Mouse (Mus musculus): ENCODE results near the gene Fstl4.

The Fstl4 gene

DNA sequence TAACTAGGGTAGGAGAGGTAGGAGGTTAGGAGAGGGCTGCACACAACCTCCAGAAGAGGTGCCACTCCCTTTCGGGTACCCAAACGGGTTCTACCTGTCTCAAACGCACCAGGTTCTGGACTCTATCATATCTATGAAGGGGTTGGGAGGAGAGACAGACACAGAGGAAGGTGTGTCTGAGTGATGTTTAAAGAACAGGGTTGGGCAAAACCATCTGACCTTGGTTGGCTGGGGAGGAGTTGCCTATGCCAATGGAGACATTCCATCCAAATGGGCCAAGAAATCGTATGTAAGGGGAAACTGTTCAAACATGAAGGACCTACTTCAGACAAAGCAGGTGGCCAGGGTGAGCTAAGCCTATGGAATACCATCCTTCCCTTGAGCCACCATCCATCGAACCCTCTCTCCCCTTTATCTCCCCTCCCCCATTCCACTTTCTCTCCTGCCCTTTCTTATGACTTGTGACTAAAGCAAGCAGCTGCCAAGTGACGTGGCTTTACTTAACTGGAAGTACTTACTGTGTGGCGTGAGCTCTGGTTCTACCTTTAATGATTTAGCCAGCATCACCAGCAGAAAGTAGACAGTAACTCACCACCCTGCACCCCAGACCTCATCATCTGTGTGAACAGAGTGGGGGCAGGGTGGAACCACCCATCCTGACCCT lies 252.1 kb downstream of the Fstl4 start:
- DNase-seq (ENCODE audit: inconsistent ontology term), result no peak

DNA sequence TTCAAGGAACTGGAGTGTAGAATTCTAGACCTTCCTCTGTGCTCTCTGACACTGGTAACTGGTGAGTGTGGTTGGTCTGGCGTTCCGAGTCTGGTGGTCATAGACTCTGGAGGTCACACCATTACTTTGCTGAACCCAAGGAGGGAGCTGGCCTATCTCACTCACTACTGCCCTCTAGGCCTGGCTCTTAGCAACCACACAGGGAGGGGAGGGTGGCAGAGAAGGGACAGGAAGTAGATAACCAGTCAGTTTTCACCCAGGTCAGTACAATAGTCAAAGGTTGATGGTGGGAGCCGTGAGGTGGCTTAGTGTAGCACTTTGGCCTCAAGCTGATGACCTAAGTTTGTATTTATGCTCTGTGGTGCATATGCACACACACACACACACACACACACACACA lies 255.1 kb downstream of the Fstl4 start:
- DNase-seq (ENCODE audit: inconsistent ontology term), result no peak

DNA sequence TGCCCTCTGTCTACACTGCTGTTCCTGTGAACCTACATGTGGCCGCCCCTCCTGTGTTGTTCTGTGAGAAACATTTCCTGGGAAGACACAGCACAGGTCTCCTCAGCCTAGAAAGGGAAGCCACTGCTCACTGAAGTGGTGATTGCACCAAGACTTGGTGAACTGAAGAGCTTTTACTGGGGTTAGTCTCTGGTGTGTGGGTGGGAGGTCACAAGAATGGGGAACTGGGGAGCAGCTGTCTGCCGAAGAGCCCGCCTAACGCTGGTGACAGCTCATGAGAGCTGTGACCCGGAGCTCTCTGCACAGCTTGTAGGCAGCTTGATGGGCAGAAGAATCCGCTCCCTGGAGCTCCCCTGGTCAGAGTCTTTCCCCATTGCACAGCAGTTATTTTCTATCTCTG lies 260.0 kb downstream of the Fstl4 start:
- DNase-seq (ENCODE audit: inconsistent ontology term), result no peak

DNA sequence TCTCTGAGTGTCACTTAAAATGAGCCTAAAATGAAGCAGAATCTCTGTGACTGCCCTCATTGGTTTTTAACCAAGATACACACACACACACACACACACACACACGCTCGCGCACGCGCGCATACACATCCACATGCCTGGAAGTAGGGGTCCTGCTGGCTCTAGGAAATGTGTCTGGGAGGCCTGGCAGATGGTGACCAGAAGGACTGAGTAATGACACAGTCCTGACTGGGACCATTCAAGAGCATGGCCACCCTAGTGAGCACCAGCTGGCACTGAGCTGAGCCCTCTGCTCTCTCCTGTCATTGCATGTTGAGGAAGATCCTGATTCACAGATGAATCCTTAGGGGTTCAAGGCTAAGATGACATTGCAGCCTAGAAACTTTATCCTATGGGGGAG lies 261.3 kb downstream of the Fstl4 start:
- DNase-seq (ENCODE audit: inconsistent ontology term), result no peak

DNA sequence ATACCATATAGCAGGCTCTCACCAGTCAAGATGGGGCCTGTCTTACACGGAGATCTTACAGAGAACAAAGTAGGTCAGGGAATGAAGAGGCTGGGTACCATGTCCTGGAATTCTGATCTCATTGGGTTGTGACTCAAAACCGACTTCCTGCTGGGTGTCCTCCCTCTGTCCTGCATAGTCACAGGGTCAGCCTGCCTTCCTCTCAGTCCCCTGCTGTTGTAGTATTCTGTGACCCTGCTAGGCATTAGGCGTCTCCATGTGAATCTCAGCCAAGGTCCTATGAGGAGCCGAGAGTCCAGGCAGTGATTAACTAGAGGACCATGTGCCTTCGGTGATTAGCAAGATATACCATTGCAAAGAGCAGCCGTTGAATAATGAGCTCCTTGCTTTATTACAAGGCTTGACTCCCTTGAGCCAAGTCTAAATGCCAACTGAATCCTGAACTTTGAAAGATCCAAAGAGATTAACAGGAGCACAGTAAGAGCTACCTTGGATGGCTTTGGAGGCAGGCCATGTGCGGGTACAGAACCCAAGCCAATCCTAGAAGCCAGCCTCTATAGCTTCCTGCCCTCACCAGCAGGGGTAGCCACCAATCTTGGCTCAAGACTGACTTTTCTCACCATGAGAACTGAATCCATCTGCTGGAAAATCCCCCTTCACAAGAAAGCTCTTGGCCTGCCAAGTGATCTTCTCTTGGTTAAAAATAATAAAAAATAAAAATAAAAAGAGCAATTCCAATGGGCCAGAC lies 264.2 kb downstream of the Fstl4 start:
- peak; percentile 49 for DNase-seq (ENCODE audit: inconsistent ontology term)

DNA sequence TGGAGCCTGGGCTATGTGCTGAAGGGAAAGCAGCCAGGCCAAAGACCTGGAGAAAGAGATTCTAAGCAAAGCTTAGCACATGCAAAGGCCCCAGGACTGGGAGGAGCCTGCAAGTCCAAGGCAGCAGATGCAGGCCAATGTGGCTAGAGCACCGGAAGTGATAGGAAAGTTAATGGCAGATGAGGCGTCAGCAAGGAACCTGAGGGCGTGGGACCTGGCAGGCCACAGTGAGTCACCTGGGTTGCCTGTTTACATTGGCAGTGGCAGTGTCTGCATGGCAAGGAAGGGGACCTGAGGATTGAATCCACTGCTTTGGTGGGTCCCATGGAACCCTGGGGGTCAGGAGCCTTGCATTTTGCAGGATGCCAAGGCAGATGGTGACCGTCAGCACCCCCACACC lies 267.3 kb downstream of the Fstl4 start:
- no peak for DNase-seq (ENCODE audit: inconsistent ontology term)

DNA sequence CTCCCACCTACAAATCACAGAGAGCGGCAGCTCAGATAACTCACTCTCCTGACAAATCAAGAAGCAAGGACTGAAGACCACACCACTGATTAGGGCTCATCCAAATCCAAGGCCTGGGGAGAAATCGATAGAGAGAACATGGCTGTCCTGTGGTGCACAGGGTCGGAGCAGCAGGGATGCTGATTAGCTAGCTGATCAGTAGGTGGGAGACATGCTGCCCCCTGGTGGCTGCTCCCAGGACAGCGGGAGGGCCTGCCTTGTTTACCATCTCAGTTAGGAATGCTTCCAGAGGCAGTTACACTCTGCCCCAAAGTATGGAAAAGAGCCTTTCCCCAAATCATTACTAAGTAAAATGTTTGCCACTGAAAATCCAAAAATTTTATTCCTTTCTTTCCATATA lies 267.9 kb downstream of the Fstl4 start:
- peak; percentile 76 for DNase-seq (ENCODE audit: inconsistent ontology term)

DNA sequence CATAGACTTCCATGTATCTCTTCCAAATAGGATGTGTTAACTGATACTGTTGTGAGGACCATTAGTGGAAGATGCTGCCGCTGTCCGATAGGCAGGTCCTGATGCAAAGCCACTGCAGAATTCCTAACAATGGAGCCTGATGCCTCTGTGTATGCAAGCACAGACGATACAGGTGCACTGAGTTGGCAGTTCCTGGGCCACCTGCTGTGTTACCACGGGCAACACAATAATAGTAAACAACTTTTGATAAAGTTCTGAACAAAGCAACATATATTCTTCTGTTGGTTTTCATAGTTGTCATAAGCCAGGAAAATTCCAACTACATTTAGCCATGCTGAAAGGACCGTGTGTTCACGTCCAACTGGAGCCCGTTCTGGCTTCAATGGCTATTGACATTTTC lies 271.0 kb downstream of the Fstl4 start:
- DNase-seq (ENCODE audit: inconsistent ontology term), result peak; percentile 26

DNA sequence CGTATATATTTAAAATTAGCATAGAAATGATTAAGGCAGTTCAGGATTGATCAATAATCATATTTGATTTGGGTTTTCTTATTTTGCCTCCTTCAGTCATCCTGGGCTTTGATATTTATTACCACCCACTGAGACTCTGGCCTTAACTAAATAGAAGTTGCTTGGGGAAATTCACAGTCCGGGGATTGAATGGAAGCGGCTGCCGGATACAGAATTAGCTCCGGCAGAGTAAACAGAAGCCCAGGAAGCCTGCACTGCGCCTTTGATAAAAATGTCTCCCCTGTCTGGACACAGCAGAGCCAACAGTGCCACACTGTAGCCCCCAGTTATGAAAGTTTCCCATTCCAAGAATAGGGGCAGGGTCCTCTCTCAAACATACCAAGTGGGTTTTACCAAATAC lies 282.4 kb downstream of the Fstl4 start:
- DNase-seq (ENCODE audit: inconsistent ontology term), result no peak

DNA sequence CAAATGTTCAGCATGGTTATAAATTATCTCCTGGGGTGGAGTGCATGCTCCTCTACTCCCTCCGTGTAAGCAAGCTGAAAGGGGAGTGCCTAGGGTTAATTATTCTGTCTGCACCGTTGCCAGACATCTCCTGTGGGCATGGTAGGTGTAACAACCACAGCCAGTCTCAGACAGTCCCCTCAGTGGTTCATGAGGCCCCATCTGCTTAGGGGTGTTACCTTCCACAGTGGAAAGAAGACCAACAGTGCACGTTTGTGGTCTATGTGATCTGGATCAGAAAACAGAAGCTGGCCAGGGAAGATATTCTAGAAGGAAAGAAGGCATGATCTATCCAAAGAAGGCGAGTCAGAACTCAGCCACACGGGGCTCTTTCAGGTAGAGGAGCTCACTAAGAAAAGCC lies 289.7 kb downstream of the Fstl4 start:
- DNase-seq (ENCODE audit: inconsistent ontology term), result no peak

DNA sequence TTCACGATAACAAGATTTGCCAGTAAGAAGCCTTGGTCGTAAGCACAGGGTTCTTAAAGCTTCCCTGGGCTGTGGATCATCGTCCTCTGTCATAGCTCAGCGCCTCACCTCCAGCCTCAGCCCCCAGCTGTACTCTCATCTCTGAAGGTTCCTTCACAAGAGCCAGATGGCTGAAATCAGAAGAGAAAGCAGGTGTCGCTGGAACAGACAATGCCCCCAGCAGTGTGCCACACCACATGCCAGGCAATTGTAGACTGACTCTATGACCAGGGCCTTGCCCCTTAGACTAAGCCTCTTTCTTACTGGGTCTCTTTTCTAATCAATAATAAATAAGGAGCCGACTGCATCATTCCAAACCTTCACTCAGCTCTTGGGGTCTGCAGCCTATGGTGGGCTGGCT lies 291.5 kb downstream of the Fstl4 start:
- no peak for DNase-seq (ENCODE audit: inconsistent ontology term)

DNA sequence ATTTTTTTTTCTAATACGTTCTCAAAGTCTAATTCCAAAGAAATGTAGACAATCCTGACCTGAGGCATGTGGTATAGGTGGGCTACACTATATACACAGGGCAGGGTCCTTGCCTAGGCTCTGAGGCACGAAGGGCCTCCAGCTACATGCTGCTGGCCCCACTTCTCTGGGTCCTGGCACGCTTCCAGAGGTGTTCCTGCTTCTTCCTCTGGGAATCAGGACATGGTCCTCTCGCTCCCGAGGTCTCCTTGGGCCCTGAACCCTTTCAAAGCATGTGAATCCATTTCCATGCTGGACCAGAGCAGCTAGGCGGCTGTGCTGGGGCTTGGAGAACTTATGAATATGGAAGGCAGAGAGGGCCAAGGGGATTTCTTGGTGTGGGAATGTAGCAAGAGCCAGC lies 292.3 kb downstream of the Fstl4 start:
- DNase-seq (ENCODE audit: inconsistent ontology term), result no peak

DNA sequence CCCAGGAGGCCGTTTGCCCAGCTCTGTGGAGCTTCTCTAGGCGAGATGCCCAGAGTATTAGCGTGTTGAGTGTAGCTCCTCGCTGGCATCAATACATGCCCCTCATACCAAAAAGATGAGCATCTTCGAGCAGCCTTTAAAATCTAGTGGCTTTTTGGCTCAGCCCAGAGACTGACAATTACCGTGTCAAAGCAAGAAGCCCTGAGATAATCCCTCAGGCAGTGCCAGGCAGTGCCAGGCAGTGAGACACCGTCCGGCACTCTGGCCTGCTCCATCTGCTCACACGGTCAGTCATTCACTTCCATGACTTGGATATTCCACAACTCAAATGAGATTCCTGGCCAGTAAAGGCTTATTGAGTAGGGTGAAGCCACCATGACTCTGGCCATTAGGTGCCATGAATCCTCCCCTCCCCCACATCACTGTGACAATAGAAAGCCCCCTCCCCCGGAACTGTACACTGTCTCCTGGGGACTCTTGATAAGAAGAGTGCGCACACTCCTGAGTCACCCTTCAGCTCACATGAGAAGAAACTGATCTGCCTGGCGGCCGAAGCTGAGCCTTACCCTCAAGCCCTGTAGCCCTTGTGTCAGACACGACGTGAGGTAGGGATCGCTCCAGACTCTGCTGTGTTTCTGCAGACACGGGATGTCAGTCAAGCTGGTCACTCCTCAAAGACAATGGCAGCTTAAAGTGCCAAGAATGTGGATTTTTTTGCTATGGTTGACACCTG lies 293.6 kb downstream of the Fstl4 start:
- DNase-seq (ENCODE audit: inconsistent ontology term), result peak; percentile 42

DNA sequence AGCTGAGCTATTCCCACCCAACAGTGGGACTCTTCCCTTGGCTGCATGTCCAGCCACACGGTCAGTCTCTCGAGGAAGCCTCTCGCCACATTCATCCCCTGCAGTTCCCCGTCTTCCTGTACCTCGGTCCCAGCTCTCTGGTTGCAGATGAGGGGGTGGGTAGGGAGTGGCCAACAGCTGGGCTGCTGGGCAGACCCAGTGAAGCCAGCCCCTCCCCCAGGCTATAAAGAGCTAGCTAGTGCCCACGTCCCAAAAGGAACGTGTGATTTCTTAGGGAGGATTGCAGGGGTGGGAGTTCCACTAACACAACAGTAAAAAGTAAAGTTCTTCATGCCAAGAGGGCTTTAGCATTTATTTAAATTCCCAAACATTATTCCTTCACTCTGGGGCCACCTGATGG lies 294.1 kb downstream of the Fstl4 start:
- DNase-seq (ENCODE audit: inconsistent ontology term), result no peak

DNA sequence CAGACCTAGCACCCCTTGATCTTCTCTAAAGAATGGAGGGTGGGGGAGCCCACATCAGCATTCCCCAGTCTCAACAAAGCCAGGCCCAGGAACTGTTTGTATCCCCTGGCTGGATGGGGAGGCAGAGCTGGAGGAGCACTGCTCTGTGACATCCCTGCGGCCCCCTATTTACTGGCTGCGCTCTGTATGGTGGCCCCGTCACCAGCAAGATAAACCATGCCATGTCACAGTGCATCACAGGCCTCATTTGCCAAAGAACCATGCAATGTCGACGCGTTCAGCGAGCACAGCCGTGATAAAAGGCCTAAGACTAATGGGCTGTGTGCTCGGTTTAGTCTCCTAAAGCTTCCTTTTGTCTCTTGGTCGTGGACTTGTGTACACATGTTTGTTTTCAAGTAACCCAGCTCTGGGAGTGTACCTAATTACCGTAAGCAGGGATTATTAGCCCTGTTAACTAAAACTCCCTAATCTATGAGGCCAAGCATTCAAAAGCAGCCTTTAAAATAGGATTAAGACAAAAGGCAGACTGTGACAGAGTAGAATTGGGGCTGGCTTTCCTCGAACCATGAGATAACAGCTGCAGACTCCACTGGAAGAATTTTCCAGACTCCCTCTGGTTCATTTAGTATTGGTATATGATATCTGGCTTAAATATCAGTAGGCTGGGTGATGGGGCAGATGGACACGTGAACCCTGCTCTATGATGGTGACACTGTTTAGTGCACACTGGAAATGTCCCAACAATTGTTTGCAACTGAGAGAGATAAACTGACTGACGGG lies 303.5 kb downstream of the Fstl4 start:
- DNase-seq (ENCODE audit: inconsistent ontology term), result no peak

DNA sequence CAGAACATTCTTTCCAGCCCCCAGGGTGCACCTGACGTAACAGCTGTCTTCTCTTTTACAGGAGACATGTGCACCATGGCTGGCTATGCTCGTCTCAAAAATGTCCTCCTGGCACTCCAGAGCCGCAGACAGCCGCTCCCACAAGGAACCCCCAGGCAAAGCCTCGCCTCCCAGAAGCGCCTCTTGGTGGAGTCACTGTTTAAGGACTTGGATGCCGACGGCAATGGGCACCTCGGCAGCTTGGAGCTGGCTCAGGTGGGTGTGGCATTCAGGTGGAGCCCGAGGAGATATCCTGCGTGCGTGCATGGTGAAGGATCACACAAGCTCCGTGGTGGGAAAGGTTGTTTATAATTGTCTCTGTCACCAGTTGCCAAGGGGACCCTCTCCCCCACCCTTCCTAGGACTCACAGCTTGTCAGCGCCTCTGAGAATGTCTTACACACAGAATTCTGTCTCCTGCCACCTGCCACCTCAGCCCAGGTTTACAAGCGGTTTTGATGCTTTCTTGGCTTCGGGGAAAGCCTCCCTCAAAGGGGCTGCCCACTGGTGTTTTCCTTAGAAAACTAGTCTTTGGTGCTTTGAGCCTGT lies 304.1 kb downstream of the Fstl4 start:
- DNase-seq (ENCODE audit: inconsistent ontology term), result no peak

DNA sequence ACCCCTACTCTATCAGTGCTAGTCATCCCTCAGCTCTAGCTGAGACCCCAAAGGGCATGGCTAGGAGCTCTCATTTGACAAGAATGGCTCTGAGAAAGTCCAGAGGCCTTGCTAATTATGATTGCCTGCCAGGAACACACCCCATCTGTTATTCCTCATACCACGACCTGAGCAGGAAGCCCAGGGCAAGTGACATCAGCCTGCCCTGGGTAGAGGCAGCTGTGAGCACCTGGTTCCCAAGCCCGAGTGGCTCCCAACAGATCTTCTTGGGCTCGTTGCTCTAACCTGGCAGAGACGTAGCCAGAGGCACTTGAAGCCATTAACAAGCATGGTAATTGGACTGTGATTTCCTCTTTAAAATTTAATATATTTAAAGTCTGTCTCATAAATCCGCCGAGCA lies 305.3 kb downstream of the Fstl4 start:
- no peak for DNase-seq (ENCODE audit: inconsistent ontology term)

DNA sequence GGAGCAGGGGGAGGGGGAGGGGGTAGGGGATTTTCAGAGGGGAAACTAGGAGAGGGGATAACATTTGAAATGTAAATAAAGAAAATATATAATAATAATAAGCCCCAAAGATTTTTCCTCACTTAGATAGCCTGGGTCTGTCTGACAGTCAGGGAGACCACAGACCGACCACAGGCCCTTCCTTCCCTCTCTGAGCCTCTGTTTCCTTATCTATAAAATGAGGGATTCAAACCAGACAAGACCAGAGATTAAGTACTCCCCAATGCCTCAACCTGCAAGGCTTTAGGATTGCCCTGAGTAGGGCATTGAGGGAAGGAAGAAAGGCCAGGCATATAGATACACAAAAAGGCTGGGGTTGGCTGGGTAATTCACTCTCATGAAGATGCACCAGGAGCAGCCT lies 307.2 kb downstream of the Fstl4 start:
- no peak for DNase-seq (ENCODE audit: inconsistent ontology term)

DNA sequence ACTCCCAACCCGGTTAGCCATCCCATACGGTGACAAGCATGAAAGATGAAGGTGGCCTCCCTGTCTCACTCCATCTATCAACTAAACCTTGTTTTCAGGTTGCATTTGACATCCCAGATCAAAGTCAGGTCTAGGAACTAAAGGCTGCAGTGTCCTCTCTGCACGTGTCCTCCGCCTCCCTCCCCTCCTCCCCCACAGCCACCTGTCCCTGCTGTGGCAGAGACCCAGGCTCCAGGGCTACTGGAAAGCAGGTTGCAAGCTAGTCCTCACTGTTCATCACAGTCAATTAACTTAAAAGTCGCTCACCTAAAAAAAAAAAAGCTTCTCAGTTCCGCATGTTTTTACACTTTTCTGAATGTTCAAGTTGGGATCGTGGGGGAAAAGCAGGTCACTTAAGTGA lies 313.2 kb downstream of the Fstl4 start:
- DNase-seq (ENCODE audit: inconsistent ontology term), result no peak

DNA sequence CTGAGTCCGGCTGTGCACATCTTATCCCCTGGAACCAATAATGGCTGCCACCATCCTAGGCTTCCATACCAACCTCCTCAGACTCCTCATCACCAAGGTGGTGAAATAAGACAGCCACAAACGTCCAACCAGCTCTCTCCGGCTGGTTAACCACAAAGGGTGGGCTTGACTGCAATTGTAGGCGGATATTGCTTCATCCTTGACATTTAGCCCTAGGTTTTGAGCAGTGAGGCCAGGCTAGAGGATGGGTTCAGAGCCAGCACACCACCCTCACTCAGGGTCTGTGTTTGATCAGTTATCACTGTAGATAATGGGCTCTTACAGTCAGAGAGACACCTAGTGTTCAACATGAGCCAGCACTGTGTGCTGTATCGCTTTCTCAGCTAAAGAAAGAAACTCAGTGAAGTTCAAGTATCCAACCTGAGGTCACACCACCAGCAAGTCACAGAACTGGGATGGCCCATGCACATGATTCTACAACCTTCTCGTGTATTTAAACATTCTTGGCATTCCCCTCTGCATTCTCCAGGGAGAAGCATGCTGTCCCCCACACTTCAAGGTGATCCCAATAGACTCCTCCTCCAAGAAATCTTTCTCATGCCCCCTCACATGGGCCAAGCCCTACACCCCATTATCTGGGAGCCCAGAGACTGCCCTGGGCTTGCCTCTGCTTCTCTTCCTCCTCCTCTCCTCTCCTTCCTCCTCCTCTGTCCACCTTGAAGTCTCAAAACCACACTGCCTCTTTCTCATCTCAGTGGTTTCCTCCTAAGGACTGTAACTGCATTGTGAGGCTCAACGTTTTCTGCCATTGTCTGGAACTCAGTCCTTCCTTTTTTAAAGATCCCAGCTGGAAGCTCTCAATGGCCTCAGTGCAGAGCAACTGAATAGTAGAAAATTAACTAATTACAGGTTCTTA lies 314.2 kb downstream of the Fstl4 start:
- DNase-seq (ENCODE audit: inconsistent ontology term), result no peak

DNA sequence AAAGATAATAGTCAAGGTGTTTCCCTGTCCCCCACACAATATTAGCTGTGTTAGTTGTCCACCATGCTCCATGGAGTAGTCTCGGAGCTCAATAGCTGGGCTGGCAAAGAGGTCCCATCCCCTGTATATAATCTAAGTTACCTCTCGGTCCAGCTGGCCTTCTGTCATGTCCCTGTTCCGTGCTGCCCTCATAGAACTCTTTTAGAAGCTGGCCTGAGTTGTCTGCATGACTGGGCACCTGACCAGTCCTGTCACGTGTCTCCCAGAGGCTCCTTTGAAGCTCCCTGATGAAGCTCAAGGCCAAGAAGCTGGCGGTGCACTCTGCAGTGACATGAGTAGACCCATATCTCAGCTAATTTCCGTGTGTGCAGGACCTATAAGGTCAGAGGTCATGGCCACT lies 316.9 kb downstream of the Fstl4 start:
- DNase-seq (ENCODE audit: inconsistent ontology term), result no peak

Measured in Muller cell, postnatal 12 days (primary cell).